Mouse (Mus musculus): ENCODE measurements around the gene Bckdha. TPM values are rescaled to one million over a fixed set of nuclear protein-coding genes. Genes with fewer than 3 reads are reported as not detected.

The Bckdha gene
- polyA plus RNA-seq, 1 experiment from 2014 or later: 51.8 TPM

DNA sequence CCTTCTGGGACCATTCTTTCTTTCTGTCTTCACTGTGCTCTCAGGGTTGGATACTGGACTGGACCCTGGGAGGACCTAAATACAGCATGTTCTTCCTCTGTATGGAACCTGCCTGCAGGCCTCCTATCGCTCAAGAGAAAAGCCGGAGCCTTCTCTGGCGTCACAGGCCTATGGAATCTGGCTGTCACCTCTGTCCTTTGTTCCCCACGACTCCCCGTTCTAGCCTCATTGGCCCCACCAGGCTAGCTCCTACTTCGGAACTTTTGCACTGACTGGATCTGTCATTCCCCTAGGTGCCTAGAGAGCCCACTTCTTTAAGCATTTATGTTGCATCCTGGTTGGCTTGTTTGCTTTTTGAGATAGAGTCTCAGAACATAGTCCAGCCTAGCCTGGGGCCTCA lies 25.9 kb upstream of the Bckdha start:
- Histone ChIP-seq H3K27me3 (replicated peaks; ENCODE audit: control insufficient read depth, insufficient read depth, low read length) (peaks cover 33% of the 10 kb centered on the region), H3K27ac (ENCODE audit: low read depth, low read length) (no peak overlapping the region), H3K9me3 (ENCODE audit: control insufficient read depth, low read length) (no peaks in the 10 kb centered on the region), H3K4me2 (ENCODE audit: low read length) (no peak overlapping the region), H3K4me1 (ENCODE audit: control insufficient read depth, insufficient read depth, low read depth, low read length) (peaks cover 40% of the 10 kb centered on the region), H3K36me3 (ENCODE audit: control insufficient read depth, insufficient read depth, low read length) (peaks cover 2% of the 10 kb centered on the region; the same call in 1 of the 2 replicates), H3K9ac (ENCODE audit: low read depth, low read length) (no peak overlapping the region), H3K4me3 (ENCODE audit: low read length) (no peak overlapping the region)
- 86% methylated on average over 6 of the region's 6 CpGs for WGBS
- ATAC-seq: no peak

DNA sequence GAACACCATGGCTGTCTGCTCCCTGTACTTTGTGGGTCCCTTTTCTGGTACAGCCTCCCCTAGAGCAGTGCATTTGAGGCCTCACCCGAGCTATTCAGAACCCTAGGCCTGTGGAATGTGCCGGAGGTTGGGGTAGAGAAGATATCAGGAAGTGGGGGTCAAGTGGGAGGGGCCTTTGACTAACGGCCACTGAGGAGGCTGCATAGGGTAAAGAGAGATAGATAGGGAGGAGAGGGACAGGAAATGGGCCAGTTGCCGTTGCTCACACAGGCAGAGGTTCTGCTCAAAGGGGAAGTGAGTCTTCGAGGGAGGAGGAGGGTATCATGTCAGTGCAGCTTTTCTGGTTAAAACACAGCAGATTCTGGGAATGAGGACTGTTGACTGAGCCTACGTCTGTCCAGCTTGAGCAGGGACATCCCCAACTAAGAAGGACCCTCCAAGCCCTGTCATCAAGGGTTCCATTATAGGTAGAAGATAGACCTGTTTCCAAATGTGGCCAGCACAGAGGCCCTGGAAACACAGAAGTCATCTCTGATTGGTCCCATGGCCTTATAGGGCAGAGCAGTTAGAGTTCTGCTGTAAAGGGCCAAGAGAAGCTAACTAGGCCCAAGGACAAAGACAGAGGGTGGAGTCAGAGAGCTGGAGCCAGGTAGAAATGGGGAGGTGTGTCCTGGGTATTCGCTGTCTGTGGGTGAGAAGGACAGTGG lies 24.8 kb upstream of the Bckdha start:
- no peak overlapping the region for H3K4me2 ChIP-seq (ENCODE audit: low read length)
- no peak overlapping the region for H3K27ac ChIP-seq (ENCODE audit: low read depth, low read length)
- peaks cover 2% of the 10 kb centered on the region; the same call in 1 of the 2 replicates for H3K36me3 ChIP-seq (ENCODE audit: control insufficient read depth, insufficient read depth, low read length)
- H3K9me3 ChIP-seq (ENCODE audit: control insufficient read depth, low read length): no peaks in the 10 kb centered on the region
- WGBS: 81% methylated on average over 7 of the region's 7 CpGs
- ATAC-seq: no peak
- H3K4me1 ChIP-seq (ENCODE audit: control insufficient read depth, insufficient read depth, low read depth, low read length): peaks cover 33% of the 10 kb centered on the region
- no peak overlapping the region for H3K9ac ChIP-seq (ENCODE audit: low read depth, low read length)
- H3K27me3 ChIP-seq (replicated peaks; ENCODE audit: control insufficient read depth, insufficient read depth, low read length): peaks cover 32% of the 10 kb centered on the region
- no peak overlapping the region for H3K4me3 ChIP-seq (ENCODE audit: low read length)

DNA sequence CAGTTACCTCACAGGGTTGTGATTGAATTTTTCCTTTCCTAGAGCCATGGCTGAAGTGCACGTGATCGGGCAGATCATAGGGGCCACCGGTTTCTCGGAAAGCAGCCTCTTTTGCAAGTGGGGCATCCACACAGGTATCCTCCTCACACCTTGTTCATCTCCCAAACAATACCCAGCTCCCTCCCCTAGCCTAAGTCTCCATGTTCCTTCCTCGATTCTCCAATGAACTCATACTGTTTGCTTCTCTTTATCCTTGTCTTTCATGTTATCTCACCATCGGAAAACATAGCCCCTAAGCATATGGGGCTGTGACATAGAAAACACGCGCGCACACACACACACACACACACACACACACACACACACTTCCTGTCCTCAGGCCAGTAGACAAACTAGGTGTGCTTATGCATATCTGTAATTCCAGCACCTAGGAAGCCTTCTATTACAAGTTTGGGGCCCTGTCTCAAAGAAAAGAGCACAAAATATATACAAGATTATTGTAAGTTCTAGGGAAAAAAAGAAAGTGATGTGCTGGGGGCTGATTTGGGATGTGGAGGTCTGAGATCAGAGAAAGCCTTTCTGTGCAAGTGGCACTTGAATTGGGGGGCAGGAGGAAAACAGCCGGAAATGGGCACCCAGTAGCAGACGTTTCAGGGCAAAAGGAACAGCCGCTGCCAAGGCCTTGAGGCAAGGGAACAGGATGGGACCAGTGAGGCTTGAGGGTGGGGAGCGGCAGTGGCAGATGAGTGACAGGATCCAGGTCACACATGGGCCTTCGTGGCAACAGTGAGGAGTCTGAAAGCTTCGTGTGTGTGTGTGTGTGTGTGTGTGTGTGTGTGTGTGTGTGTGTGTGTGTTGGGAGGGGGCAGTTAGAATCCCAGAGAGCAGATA lies 22.8 kb upstream of the Bckdha start:
- WGBS: 55% methylated on average over 15 of the region's 15 CpGs
- peak overlapping the region; percentile 77 for H3K4me3 ChIP-seq (ENCODE audit: low read length)
- H3K36me3 ChIP-seq (ENCODE audit: control insufficient read depth, insufficient read depth, low read length): peaks cover 2% of the 10 kb centered on the region; the same call in 1 of the 2 replicates
- peak overlapping the region; percentile 77 for H3K9ac ChIP-seq (ENCODE audit: low read depth, low read length)
- H3K4me2 ChIP-seq (ENCODE audit: low read length): peak overlapping the region; percentile 59
- peaks cover 12% of the 10 kb centered on the region for H3K4me1 ChIP-seq (ENCODE audit: control insufficient read depth, insufficient read depth, low read depth, low read length)
- no peaks in the 10 kb centered on the region for H3K9me3 ChIP-seq (ENCODE audit: control insufficient read depth, low read length)
- ATAC-seq: no peak; the same call in 1 of the 2 replicates
- peak overlapping the region; percentile 98 for H3K27ac ChIP-seq (ENCODE audit: low read depth, low read length)
- peaks cover 16% of the 10 kb centered on the region for H3K27me3 ChIP-seq (replicated peaks; ENCODE audit: control insufficient read depth, insufficient read depth, low read length)

DNA sequence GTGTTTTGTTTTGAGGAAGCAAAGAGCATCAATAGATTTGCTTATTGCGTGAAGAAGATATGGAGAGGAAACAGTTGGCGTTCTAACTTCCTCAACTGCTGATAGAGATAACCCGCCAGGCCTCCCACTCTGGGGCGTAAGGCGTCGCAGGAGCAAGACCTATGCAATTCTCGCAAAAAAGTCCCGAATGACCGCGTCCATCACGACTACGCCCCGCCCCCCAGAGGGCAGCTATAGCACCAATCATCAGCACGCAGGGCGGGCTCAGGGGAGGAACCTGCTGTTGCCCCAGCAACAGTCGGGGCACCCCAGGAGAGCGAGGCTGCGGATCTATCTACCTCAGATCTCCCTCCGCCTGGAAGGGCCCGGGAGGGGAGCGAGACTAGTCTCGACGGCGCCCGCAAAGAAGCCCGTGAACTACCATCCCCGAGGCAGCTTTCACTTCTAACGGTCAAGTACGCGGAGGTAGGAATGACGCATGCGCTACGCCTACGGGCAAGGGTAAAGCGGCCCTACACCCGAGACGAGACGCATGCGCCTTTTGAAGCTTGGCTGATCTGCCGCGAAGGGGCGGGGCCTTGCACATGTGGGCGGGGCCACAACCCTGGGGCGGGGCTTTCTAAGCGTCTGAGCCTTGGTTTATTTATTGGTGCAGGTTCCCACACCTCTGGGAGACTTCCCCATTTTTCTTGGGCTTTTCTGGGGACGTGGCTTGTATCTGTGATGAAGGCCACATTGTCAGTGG lies 21.9 kb upstream of the Bckdha start, which contains the start of gene B9d2:
TSS of gene B9d2 (plus strand) at position 267 of the 745 bp plus-strand sequence.
- under 1% methylated on average over 46 of the region's 46 CpGs for WGBS
- H3K27ac ChIP-seq (ENCODE audit: low read depth, low read length): peak within 1 kb of the TSS; percentile 98
- peak; percentile 94 for ATAC-seq
- H3K4me3 ChIP-seq (ENCODE audit: low read length): peak within 1 kb of the TSS; percentile 77
- H3K27me3 ChIP-seq (replicated peaks; ENCODE audit: control insufficient read depth, insufficient read depth, low read length): peaks cover 7% of the 10 kb centered on the region
- H3K4me2 ChIP-seq (ENCODE audit: low read length): peak within 1 kb of the TSS; percentile 59
- H3K4me1 ChIP-seq (ENCODE audit: control insufficient read depth, insufficient read depth, low read depth, low read length): peaks cover 16% of the 10 kb centered on the region
- H3K9ac ChIP-seq (ENCODE audit: low read depth, low read length): peak within 1 kb of the TSS; percentile 77
- peaks cover 2% of the 10 kb centered on the region; the same call in 1 of the 2 replicates for H3K36me3 ChIP-seq (ENCODE audit: control insufficient read depth, insufficient read depth, low read length)
- no peaks in the 10 kb centered on the region for H3K9me3 ChIP-seq (ENCODE audit: control insufficient read depth, low read length)

DNA sequence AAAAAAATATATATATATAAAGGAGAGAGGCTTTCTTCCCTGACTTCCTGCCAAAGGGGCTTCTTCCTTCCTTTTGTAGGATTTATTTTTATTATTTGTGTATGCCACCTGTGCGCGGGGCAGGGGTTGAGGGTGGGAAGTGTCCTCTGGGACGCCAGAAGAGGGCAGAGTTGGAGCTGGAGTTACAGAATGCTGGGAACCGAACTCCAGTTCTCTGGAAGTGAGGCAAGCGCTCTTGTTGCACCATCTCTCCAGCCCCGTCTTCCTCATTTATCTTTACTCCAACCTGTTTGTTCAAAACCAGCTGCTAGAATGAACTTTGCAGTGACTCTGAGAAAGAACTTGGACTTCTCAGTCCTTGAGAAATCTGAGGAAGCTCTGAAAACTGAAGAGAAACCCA lies 21.2 kb upstream of the Bckdha start:
- ATAC-seq: no peak
- H3K9me3 ChIP-seq (ENCODE audit: control insufficient read depth, low read length): no peaks in the 10 kb centered on the region
- peak overlapping the region; percentile 77 for H3K9ac ChIP-seq (ENCODE audit: low read depth, low read length)
- H3K4me3 ChIP-seq (ENCODE audit: low read length): peak overlapping the region; percentile 77
- H3K27ac ChIP-seq (ENCODE audit: low read depth, low read length): peak overlapping the region; percentile 98
- WGBS: 7% methylated on average over 6 of the region's 6 CpGs
- peaks cover 2% of the 10 kb centered on the region; the same call in 1 of the 2 replicates for H3K27me3 ChIP-seq (replicated peaks; ENCODE audit: control insufficient read depth, insufficient read depth, low read length)
- peaks cover 2% of the 10 kb centered on the region; the same call in 1 of the 2 replicates for H3K36me3 ChIP-seq (ENCODE audit: control insufficient read depth, insufficient read depth, low read length)
- peak overlapping the region; percentile 59 for H3K4me2 ChIP-seq (ENCODE audit: low read length)
- H3K4me1 ChIP-seq (ENCODE audit: control insufficient read depth, insufficient read depth, low read depth, low read length): peaks cover 16% of the 10 kb centered on the region

DNA sequence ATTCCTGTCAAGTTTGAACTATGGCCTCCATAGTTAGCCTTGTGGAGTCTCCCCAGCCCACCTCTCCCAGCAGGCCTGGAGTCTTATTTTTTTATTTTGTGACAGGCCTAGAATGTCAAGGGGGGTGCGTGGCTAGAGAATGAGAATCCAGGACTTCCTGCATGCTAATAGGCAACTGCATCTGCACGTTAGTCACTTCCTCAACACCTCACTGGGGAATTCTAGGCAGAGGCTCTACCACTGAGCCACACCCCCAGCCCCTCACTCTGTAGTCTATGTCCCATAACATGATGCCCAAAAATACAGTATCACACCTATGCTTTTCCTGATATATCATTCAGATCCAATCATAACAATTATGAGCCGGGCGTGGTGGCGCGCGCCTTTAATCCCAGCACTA lies 18.2 kb upstream of the Bckdha start:
- Histone ChIP-seq H3K4me1 (ENCODE audit: control insufficient read depth, insufficient read depth, low read depth, low read length) (peaks cover 13% of the 10 kb centered on the region), H3K4me2 (ENCODE audit: low read length) (no peak overlapping the region), H3K27me3 (replicated peaks; ENCODE audit: control insufficient read depth, insufficient read depth, low read length) (peaks cover 9% of the 10 kb centered on the region), H3K4me3 (ENCODE audit: low read length) (no peak overlapping the region), H3K9me3 (ENCODE audit: control insufficient read depth, low read length) (no peaks in the 10 kb centered on the region), H3K36me3 (ENCODE audit: control insufficient read depth, insufficient read depth, low read length) (no peaks in the 10 kb centered on the region), H3K9ac (ENCODE audit: low read depth, low read length) (no peak overlapping the region), H3K27ac (ENCODE audit: low read depth, low read length) (peak overlapping the region; percentile 65)
- 85% methylated on average over 7 of the region's 7 CpGs for WGBS
- no peak for ATAC-seq

DNA sequence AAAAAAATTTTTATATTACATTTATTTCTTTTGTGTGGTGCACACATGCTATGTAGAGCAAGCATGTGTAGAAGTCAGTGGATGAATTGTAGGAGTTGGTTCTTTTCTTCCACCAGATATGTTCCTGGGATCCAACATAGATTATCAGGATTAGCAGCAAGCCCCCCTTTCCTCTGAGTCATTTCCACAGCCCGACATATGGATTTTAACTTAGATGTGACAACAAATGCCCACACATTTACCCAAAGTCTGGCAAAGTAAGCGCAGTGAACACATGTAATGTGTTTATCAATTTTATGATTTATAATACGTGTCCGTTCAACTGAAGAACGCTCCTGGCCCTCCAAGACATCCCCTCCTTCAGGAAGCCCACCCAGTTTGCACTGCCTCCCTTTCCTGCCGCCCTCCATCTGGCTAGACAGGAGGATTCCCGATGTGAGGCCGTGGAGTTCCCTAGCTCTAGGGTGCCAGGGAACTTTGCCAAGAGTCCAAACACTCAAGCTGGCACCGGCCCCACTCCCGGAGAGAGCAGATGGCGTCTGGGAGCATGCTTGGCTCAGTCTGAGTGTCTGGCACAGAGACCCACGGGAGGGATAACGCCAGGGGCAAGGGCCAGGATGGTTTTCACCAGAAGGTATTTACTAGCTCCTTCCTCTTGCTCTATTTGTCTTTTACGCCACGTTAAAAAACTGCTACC lies 17.5 kb upstream of the Bckdha start:
- Histone ChIP-seq H3K9ac (ENCODE audit: low read depth, low read length) (no peak overlapping the region; the same call in 1 of the 2 replicates), H3K4me2 (ENCODE audit: low read length) (peak overlapping the region; percentile 17; the same call in 1 of the 2 replicates), H3K4me1 (ENCODE audit: control insufficient read depth, insufficient read depth, low read depth, low read length) (peaks cover 9% of the 10 kb centered on the region), H3K9me3 (ENCODE audit: control insufficient read depth, low read length) (no peaks in the 10 kb centered on the region), H3K27ac (ENCODE audit: low read depth, low read length) (peak overlapping the region; percentile 65), H3K36me3 (ENCODE audit: control insufficient read depth, insufficient read depth, low read length) (no peaks in the 10 kb centered on the region), H3K4me3 (ENCODE audit: low read length) (no peak overlapping the region), H3K27me3 (replicated peaks; ENCODE audit: control insufficient read depth, insufficient read depth, low read length) (peaks cover 9% of the 10 kb centered on the region)
- 32% methylated on average over 15 of the region's 15 CpGs for WGBS
- ATAC-seq: peak; percentile 46

DNA sequence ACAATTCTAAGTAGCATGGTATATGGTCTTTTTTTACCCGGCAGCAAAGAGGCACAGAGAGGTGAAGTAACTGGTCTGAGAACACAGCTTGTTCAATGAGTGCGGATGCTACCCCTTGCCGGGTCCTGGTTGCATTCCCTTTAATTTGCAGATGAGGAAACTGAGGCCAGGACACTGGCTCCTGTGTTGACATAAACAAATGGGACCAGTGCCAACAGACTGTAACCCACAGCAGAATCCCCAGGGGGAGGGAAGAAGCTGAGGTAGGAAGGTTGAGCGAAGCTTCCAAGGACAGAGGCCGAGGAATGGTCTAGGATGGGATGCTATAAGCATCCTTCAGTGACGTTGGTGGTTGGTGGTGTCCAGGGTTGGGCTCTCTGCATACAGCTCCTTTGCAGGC lies 16.6 kb upstream of the Bckdha start:
- peak overlapping the region; percentile 47 for H3K4me2 ChIP-seq (ENCODE audit: low read length)
- peaks cover 9% of the 10 kb centered on the region for H3K27me3 ChIP-seq (replicated peaks; ENCODE audit: control insufficient read depth, insufficient read depth, low read length)
- 44% methylated on average over 6 of the region's 6 CpGs for WGBS
- peaks cover 9% of the 10 kb centered on the region for H3K4me1 ChIP-seq (ENCODE audit: control insufficient read depth, insufficient read depth, low read depth, low read length)
- no peaks in the 10 kb centered on the region for H3K36me3 ChIP-seq (ENCODE audit: control insufficient read depth, insufficient read depth, low read length)
- H3K9me3 ChIP-seq (ENCODE audit: control insufficient read depth, low read length): no peaks in the 10 kb centered on the region
- H3K27ac ChIP-seq (ENCODE audit: low read depth, low read length): no peak overlapping the region
- H3K4me3 ChIP-seq (ENCODE audit: low read length): peak overlapping the region; percentile 41
- ATAC-seq: peak; percentile 10; the same call in 1 of the 2 replicates
- peak overlapping the region; percentile 50 for H3K9ac ChIP-seq (ENCODE audit: low read depth, low read length)
